Mouse (Mus musculus) testis, adult 2 months (tissue): Measurements from ENCODE around the gene Tut4.

Experiments used
- CTCF ChIP-seq: fragments of 200-500 bp; IDR thresholded peaks from 2 replicates; pipeline ENCODE4 v1.5.1; 2012; ENCODE audit warnings: low read depth, mild to moderate bottlenecking, inconsistent platforms, low read length, moderate library complexity; ENCODE audit not compliant: control insufficient read depth, insufficient read depth, insufficient replicate concordance
- POLR2A ChIP-seq: fragments of 200-500 bp; IDR thresholded peaks from 2 replicates; pipeline ENCODE4 v1.6.1; 2012; ENCODE audit warnings: low read depth, mild to moderate bottlenecking, inconsistent platforms, low read length, moderate library complexity; ENCODE audit not compliant: control insufficient read depth

DNA sequence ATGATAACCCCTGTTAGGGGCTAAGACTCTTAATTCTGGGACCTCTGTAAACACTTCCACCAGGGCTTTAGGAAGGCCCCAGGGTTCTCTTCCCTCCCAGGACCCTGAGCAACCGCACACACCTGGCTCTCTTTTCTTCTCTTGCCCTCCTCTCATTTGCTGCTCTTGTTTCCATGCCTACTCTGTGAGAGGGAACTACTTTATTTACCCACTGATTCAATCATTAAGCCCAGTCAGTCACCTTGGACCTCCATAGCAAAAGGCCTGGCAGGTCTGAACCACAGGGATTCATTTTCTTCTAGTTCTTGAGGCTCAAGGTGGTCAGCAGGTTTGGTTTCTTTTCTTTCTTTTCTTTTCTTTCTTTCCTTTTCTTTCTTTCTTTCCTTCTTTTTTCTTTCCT is 23.0 kb upstream of the Tut4 start:
- no peak for TF ChIP-seq CTCF
- no peak for TF ChIP-seq POLR2A
